Mouse (Mus musculus): ENCODE data around the gene Xrra1. TPM values are rescaled to one million over a fixed set of nuclear protein-coding genes. Genes with fewer than 3 reads are reported as not detected.
"Not testable (repeated sequence)": the region's sequence is repeated elsewhere in the genome, so short reads cannot be mapped to it uniquely, and the experiment has no call there.

The Xrra1 gene
- total RNA-seq, 2 experiments from 2014 or later = 2.1 to 2.4 TPM

GRCm38 (mm10) chr7:99893967-99894366 is 35.1 kb downstream of the Xrra1 start:
- no peak for DNase-seq (ENCODE audit: low spot score in 2 of 2)

GRCm38 (mm10) chr7:99894478-99894877 is 35.6 kb downstream of the Xrra1 start:
- DNase-seq (ENCODE audit: low spot score in 2 of 2) = no peak

- DNase-seq (ENCODE audit: low spot score in 2 of 2) = no peak
Observed at GRCm38 (mm10) chr7:99896905-99897304, 38.0 kb downstream of the Xrra1 start.

GRCm38 (mm10) chr7:99902208-99902607 is 43.3 kb downstream of the Xrra1 start:
- DNase-seq (ENCODE audit: low spot score in 2 of 2) = no peak

GRCm38 (mm10) chr7:99902918-99903665 is 44.2 kb downstream of the Xrra1 start:
- DNase-seq (ENCODE audit: low spot score in 2 of 2) = no peak

GRCm38 (mm10) chr7:99904421-99905005 is 45.6 kb downstream of the Xrra1 start:
- no peak for DNase-seq (ENCODE audit: low spot score in 2 of 2)

GRCm38 (mm10) chr7:99906346-99906745 is 47.4 kb downstream of the Xrra1 start:
- DNase-seq (ENCODE audit: low spot score in 2 of 2) = no peak

- DNase-seq (ENCODE audit: low spot score in 2 of 2) = no peak
Observed at GRCm38 (mm10) chr7:99907463-99907862, 48.5 kb downstream of the Xrra1 start.

GRCm38 (mm10) chr7:99911038-99911437 is 52.1 kb downstream of the Xrra1 start:
- no peak for DNase-seq (ENCODE audit: low spot score in 2 of 2)

GRCm38 (mm10) chr7:99914316-99914715 is 55.4 kb downstream of the Xrra1 start:
- DNase-seq (ENCODE audit: low spot score in 2 of 2) = no peak

- DNase-seq (ENCODE audit: low spot score in 2 of 2) = no peak
Observed at GRCm38 (mm10) chr7:99915511-99915910, 56.6 kb downstream of the Xrra1 start.

- DNase-seq (ENCODE audit: low spot score in 2 of 2) = peak; percentile 28 to 55
Observed at GRCm38 (mm10) chr7:99916741-99917319, 57.9 kb downstream of the Xrra1 start.

GRCm38 (mm10) chr7:99917320-99917844 is 58.5 kb downstream of the Xrra1 start:
- peak in 1 of 2 experiments; percentile 44 for DNase-seq (ENCODE audit: low spot score in 2 of 2)

- DNase-seq (ENCODE audit: low spot score in 2 of 2) = no peak
Observed at GRCm38 (mm10) chr7:99919164-99919563, 60.2 kb downstream of the Xrra1 start.

- no peak for DNase-seq (ENCODE audit: low spot score in 2 of 2)
Observed at GRCm38 (mm10) chr7:99919971-99920370, 61.1 kb downstream of the Xrra1 start.

- no peak for DNase-seq (ENCODE audit: low spot score in 2 of 2)
Observed at GRCm38 (mm10) chr7:99920416-99920815, 61.5 kb downstream of the Xrra1 start.

GRCm38 (mm10) chr7:99926916-99927714 is 68.2 kb downstream of the Xrra1 start:
- peak in 1 of 2 experiments; percentile 70 for DNase-seq (ENCODE audit: low spot score in 2 of 2)

GRCm38 (mm10) chr7:99935758-99936157 is 76.8 kb downstream of the Xrra1 start:
- no peak for DNase-seq (ENCODE audit: low spot score in 2 of 2)

- no peak for DNase-seq (ENCODE audit: low spot score in 2 of 2)
Observed at GRCm38 (mm10) chr7:99940669-99941068, 81.8 kb downstream of the Xrra1 start.

GRCm38 (mm10) chr7:99944520-99944919 is 85.6 kb downstream of the Xrra1 start:
- DNase-seq (ENCODE audit: low spot score in 2 of 2) = no peak

GRCm38 (mm10) chr7:99945012-99945411 is 86.1 kb downstream of the Xrra1 start:
- not testable (repeated sequence) for DNase-seq (ENCODE audit: low spot score in 2 of 2)
